Comparison of ENCODE assay signal across 8 mouse cellular contexts in genomic region chr17:56303847-56304586, GRCm38 (mm10). TPM values are rescaled to one million over a fixed set of nuclear protein-coding genes. Genes with fewer than 3 reads are reported as not detected.
DNase-seq lines count a peak whose midpoint lies in the region.

No protein-coding gene starts in this region.

- peaks cover 2% of the 10 kb centered on the region for H3K27me3 ChIP-seq in megakaryocyte, embryonic 14.5 days (replicated peaks)

- peak; percentile 95 to 98 for DNase-seq in adrenal gland, adult (ENCODE audit: inconsistent age in 2 of 2, low spot score in 1 of 2)
- DNase-seq in embryo, embryonic 10 days (ENCODE audit: low spot score): peak; percentile 98
- DNase-seq in gastrocnemius, postnatal 10 days: peak; percentile 96
- peak; percentile 99 for DNase-seq in induced T-regulatory cell, adult 2 months (ENCODE audit: low read depth)
- DNase-seq in left cerebral cortex, adult 8-10 months (ENCODE audit: low spot score in 2 of 2): peak; percentile 84 to 89
- peak; percentile 93 for DNase-seq in right cerebral cortex, adult 2 months (ENCODE audit: low spot score in 2 of 2)
- DNase-seq in urinary bladder, postnatal 10 days (ENCODE audit: low spot score): peak; percentile 89

- H3K4me3 ChIP-seq in megakaryocyte, embryonic 14.5 days (replicated peaks): peak overlapping the region; percentile 95

- peaks cover 61% of the 10 kb centered on the region for H3K4me1 ChIP-seq in megakaryocyte, embryonic 14.5 days

- peaks cover 35% of the 10 kb centered on the region for H3K36me3 ChIP-seq in megakaryocyte, embryonic 14.5 days (replicated peaks; ENCODE audit: low read length)

- no peaks in the 10 kb centered on the region for H3K9me3 ChIP-seq in megakaryocyte, embryonic 14.5 days

RNA-seq across cellular contexts. Expression of gene Uhrf1, which starts 0.9 kb away (rescaled TPM):
- 10 to 100 TPM; 14.4 to 20.3 TPM for total RNA-seq in gastrocnemius, postnatal 10 days (2021)
- total RNA-seq in left cerebral cortex, adult 8-10 months (2022): 1 to 10 TPM in 2 of 4 experiments, under 1 TPM in 2; 0.80 to 1.8 (median 1.3) TPM
- polyA plus RNA-seq in megakaryocyte, embryonic 14.5 days (2012; ENCODE audit: insufficient read depth, low replicate concordance): 12.4 and 22.6 TPM in 2 replicates

RNA-seq across cellular contexts. Expression of gene Arrdc5, which starts 3.9 kb away (rescaled TPM):
- not detected for total RNA-seq in gastrocnemius, postnatal 10 days (2021)
- total RNA-seq in left cerebral cortex, adult 8-10 months (2022): not detected
- polyA plus RNA-seq in megakaryocyte, embryonic 14.5 days (2012; ENCODE audit: insufficient read depth, low replicate concordance): not detected in 2 replicates

RNA-seq across cellular contexts. Expression of gene Plin3, which starts 11.3 kb away (rescaled TPM):
- total RNA-seq in gastrocnemius, postnatal 10 days (2021): 10 to 100 TPM; 37.2 to 41.7 TPM
- total RNA-seq in left cerebral cortex, adult 8-10 months (2022): 10 to 100 TPM; 14.6 to 18.2 (median 15.4) TPM
- polyA plus RNA-seq in megakaryocyte, embryonic 14.5 days (2012; ENCODE audit: insufficient read depth, low replicate concordance): 4.6 and 21.3 TPM in 2 replicates

RNA-seq across cellular contexts. Expression of gene Kdm4b, which starts 21.8 kb away (rescaled TPM):
- total RNA-seq in gastrocnemius, postnatal 10 days (2021): 10 to 100 TPM; 24.9 to 28.6 TPM
- total RNA-seq in left cerebral cortex, adult 8-10 months (2022): 10 to 100 TPM; 66.4 to 71.0 (median 67.0) TPM
- 31.1 and 55.9 TPM in 2 replicates for polyA plus RNA-seq in megakaryocyte, embryonic 14.5 days (2012; ENCODE audit: insufficient read depth, low replicate concordance)

RNA-seq across cellular contexts. Expression of gene Ticam1, which starts 27.4 kb away (rescaled TPM):
- 1 to 10 TPM; 6.6 to 6.8 TPM for total RNA-seq in gastrocnemius, postnatal 10 days (2021)
- total RNA-seq in left cerebral cortex, adult 8-10 months (2022): 1 to 10 TPM; 5.7 to 8.4 (median 6.5) TPM
- polyA plus RNA-seq in megakaryocyte, embryonic 14.5 days (2012; ENCODE audit: insufficient read depth, low replicate concordance): 13.7 and 27.2 TPM in 2 replicates

Comparison
In these comparisons a context has a peak if more than half of its experiments do, and no peak if none do; other contexts are left out.
1. Peak in every context shown above with its lines: DNase-seq and H3K4me3 ChIP-seq.
2. RNA of gene Uhrf1, which starts 0.9 kb away (total RNA-seq): 14.4 to 20.3 TPM in gastrocnemius, postnatal 10 days; 0.80 to 1.8 TPM in left cerebral cortex, adult 8-10 months; every median in the first group is over 4 times any median in the second.